Mouse (Mus musculus) liver, embryonic 11.5 days (tissue): ENCODE measurements around the gene Cep72. TPM values are rescaled to one million over a fixed set of nuclear protein-coding genes. Genes with fewer than 3 reads are reported as not detected.
"Not testable (repeated sequence)": the region's sequence is repeated elsewhere in the genome, so short reads cannot be mapped to it uniquely, and the experiment has no call there.

Experiments
- ATAC-seq: fragments of 200-750 bp; cut with Nextera tagmentation; replicated peaks from 2 replicates; pipeline ENCODE4 v1.8.0; 2017; ENCODE audit warnings: moderate number of reproducible peaks, mild to moderate bottlenecking, moderate TSS enrichment, moderate library complexity; ENCODE audit not compliant: low FRiP score
- DNase-seq: peaks from one replicate; pipeline ENCODE4 v3.0.0-alpha.2; 2017; ENCODE audit warnings: low spot score
- H3K27ac ChIP-seq: fragments of 300-500 bp; sonication (generic); 2 replicates; pipeline ENCODE4 v1.5.1; 2014; ENCODE audit warnings: mild to moderate bottlenecking, low read depth, low read length, control low read depth
- H3K27me3 ChIP-seq: fragments of 300-500 bp; sonication (generic); replicated peaks from 2 replicates; pipeline ENCODE4 v1.6.1; 2014; ENCODE audit warnings: low read length, mixed read lengths; ENCODE audit not compliant: control insufficient read depth, insufficient read depth
- H3K36me3 ChIP-seq: fragments of 300-500 bp; sonication (generic); 2 replicates; pipeline ENCODE4 v1.6.1; 2014; ENCODE audit warnings: mild to moderate bottlenecking, low read length, moderate library complexity, mixed read lengths; ENCODE audit not compliant: control insufficient read depth, insufficient read depth
- H3K4me1 ChIP-seq: fragments of 300-500 bp; sonication (generic); replicated peaks from 2 replicates; pipeline ENCODE4 v1.6.1; 2014; ENCODE audit warnings: low read length, mixed read lengths; ENCODE audit not compliant: control insufficient read depth, insufficient read depth
- H3K4me2 ChIP-seq: fragments of 300-500 bp; sonication (generic); 2 replicates; pipeline ENCODE4 v1.6.1; 2014; ENCODE audit warnings: mild to moderate bottlenecking, control low read depth, moderate library complexity
- H3K4me3 ChIP-seq: fragments of 300-500 bp; sonication (generic); 2 replicates; pipeline ENCODE4 v1.5.1; 2014; ENCODE audit warnings: low read depth, low read length, control low read depth
- H3K9ac ChIP-seq: fragments of 300-500 bp; sonication (generic); 2 replicates; pipeline ENCODE4 v1.6.1; 2014; ENCODE audit warnings: low read depth, low read length, control low read depth
- H3K9me3 ChIP-seq: fragments of 300-500 bp; sonication (generic); 2 replicates; pipeline ENCODE4 v1.6.1; 2016; ENCODE audit warnings: low read length, inconsistent platforms, mixed read lengths; ENCODE audit not compliant: control insufficient read depth
- WGBS: fragments of 180-500 bp; shearing (Covaris S2); extraction: QIAGEN DNeasy Blood & Tissue Kit; methylation state at CpG from one replicate; pipeline ENCODE4 v1.1.7; 2014; 5-methylcytosine and 5-hydroxymethylcytosine counted together
- polyA plus RNA-seq: library from polyadenylated mRNA; unstranded; fragments of >200 nt; fragmentation: Nextera tagmentation; extraction: Ambion mirVana; gene quantifications from 2 replicates; pipeline ENCODE4 v1.2.1, GENCODE M21; 2014

Gene Cep72
- polyA plus RNA-seq, 1 experiment from 2014 or later = 17.6 TPM

DNA sequence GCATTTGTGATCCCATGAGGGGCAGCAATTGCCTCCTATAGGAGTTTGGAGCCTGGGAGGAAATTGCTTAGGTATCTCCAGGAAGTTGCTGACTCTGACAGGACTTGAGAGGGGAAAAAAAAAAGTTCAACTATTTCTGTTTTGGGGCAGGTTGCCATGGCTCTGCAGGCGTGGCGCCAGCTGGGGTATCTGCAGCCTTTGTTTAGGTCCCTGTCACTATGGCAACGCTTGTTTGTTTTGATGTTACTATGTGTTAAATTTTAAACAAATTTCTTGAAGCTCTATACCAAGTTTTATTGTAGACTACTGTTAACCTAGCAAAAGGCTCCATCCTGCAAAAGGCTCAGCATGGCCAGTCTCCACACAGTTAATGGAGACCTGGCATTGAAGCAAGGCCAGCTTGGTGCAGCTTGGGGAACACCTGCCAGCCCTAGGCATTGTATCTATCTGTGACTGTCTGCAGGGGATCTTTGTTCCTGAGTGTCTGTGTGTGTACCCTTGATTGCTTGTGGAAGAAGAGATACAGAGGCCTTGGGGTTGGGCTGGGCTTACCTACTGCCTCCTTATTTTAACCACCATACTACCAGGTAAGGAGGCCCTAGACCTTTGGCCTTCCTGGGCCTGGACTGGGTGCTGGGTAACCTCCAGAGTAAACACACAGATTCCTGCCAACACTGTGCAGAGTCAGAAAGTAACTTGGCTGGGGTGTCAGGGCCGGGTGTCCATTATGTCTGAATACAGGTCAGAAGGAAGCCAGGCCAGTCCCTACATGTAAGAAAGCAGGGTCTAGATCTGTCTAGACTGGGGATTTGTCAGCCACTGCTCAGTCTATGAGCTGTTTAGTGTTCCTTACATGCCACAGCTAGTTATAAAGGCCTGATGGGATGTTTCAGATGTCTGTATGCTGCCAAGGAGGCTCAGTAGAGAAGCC, 36.7 kb downstream of the Cep72 start:
- no peaks in the 10 kb centered on the region for H3K36me3 ChIP-seq
- no peak overlapping the region for H3K9ac ChIP-seq
- H3K4me2 ChIP-seq = no peak overlapping the region
- WGBS = 71% methylated on average over 4 of the region's 4 CpGs
- DNase-seq (no peak), ATAC-seq (no peak)
- H3K27ac ChIP-seq = no peak overlapping the region
- no peaks in the 10 kb centered on the region for H3K27me3 ChIP-seq
- no peaks in the 10 kb centered on the region for H3K9me3 ChIP-seq
- no peak overlapping the region for H3K4me3 ChIP-seq
- no peaks in the 10 kb centered on the region for H3K4me1 ChIP-seq

DNA sequence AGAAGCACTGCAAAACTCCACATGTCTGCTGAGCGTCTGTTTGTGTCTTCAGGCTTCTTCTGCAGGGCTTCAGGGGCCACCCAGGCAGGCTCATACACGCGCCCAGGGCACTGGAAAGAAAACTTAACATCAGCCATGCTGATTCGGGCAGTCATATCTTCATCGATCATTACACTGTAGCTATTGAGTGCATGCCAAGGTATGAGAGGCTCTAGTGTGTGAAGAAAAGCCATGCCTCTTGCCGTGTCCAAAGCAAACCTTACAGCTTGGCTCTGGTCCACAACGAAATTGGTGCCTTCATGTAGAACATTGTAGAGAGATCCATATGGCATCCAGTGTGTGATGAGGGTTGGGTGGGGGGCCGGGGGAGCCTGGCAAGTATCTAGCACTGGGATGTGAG, 43.1 kb downstream of the Cep72 start:
- H3K4me2 ChIP-seq, H3K27ac ChIP-seq, H3K27me3 ChIP-seq, H3K4me3 ChIP-seq, H3K36me3 ChIP-seq, H3K9me3 ChIP-seq, H3K9ac ChIP-seq, ATAC-seq, DNase-seq, H3K4me1 ChIP-seq: not testable (repeated sequence)
- 86% methylated on average over 8 of the region's 8 CpGs for WGBS

DNA sequence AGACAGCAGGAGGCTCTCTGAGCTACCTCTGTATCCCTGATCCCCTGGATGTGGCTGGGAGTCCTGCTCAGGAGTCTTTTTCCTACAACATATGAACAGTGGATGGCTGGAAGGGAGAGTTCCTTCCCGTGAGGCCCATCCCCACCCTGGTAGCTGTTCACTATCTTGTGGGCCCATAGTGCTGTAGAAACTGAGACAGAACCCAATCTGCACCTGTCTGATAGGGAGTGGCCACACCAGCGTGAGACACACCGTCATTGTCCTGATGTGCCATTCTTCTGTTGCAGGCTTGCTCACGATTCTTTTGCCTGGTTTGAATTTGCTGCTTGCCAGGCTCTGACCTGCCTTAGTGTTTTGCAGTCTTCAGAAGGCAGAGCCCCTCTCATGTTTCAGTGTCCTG, 44.7 kb downstream of the Cep72 start:
- ATAC-seq (peak; percentile 69), DNase-seq (no peak)
- Histone ChIP-seq H3K9me3 (no peaks in the 10 kb centered on the region), H3K36me3 (no peaks in the 10 kb centered on the region), H3K9ac (no peak overlapping the region), H3K27me3 (peaks cover 12% of the 10 kb centered on the region), H3K4me1 (peaks cover 4% of the 10 kb centered on the region), H3K4me2 (no peak overlapping the region), H3K4me3 (no peak overlapping the region), H3K27ac (no peak overlapping the region)
- 53% methylated on average over 4 of the region's 4 CpGs for WGBS

DNA sequence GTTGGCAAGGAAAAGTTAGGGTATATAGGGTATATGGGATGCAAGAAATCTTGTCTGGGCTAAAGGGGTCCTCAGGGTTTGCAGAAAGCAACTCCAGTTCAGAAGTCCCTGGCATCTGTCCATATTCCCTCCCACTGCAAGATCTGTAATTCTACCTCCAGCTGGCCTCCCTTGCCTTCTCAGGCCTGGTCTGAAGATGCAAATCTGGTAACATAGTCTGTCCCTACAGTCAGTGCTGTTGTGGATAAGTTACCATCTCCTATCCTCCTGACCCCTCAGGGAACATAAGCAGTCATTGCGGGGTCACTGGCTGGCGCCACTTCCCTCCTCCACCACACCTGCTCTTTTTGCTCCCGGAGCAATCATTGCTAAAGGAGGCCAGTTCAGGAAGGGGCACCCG, 46.2 kb downstream of the Cep72 start:
- WGBS = 71% methylated on average over 4 of the region's 4 CpGs
- ATAC-seq = no peak

DNA sequence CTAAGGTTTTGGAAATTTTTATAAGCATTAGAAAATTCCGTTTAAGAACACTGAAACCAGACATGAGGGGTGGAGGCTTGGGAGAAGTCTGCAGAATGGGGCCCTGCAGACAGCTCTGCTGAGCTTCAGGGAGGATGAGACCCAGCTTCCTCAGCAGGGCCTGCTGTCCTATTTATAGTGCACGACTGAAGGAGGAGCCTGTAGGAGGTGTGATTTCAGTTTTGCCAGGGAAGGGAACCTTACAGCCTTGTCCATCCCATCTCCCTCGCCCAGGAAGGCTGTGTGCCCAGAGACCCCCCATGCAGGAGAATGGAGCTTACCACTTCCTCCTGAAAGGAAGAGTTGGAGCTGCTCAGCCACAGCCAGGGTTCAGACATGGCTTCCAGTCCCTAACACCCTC, 51.4 kb downstream of the Cep72 start:
- no peak overlapping the region for H3K27ac ChIP-seq
- no peaks in the 10 kb centered on the region for H3K36me3 ChIP-seq
- DNase-seq (no peak), ATAC-seq (no peak)
- 12% methylated on average over 3 of the region's 3 CpGs for WGBS
- H3K27me3 ChIP-seq = peaks cover 62% of the 10 kb centered on the region
- H3K9ac ChIP-seq = no peak overlapping the region
- no peaks in the 10 kb centered on the region for H3K9me3 ChIP-seq
- peaks cover 8% of the 10 kb centered on the region; the same call in 1 of the 2 replicates for H3K4me1 ChIP-seq
- peak overlapping the region; percentile 58 for H3K4me3 ChIP-seq
- peak overlapping the region; percentile 81 for H3K4me2 ChIP-seq

More for the DNA sequence above, 46.2 kb downstream of the Cep72 start:
- Histone ChIP-seq H3K4me2 (no peak overlapping the region), H3K9me3 (no peaks in the 10 kb centered on the region), H3K4me3 (no peak overlapping the region), H3K9ac (no peak overlapping the region), H3K27ac (no peak overlapping the region), H3K36me3 (no peaks in the 10 kb centered on the region), H3K4me1 (peaks cover 4% of the 10 kb centered on the region), H3K27me3 (peaks cover 27% of the 10 kb centered on the region)
- no peak for DNase-seq

DNA sequence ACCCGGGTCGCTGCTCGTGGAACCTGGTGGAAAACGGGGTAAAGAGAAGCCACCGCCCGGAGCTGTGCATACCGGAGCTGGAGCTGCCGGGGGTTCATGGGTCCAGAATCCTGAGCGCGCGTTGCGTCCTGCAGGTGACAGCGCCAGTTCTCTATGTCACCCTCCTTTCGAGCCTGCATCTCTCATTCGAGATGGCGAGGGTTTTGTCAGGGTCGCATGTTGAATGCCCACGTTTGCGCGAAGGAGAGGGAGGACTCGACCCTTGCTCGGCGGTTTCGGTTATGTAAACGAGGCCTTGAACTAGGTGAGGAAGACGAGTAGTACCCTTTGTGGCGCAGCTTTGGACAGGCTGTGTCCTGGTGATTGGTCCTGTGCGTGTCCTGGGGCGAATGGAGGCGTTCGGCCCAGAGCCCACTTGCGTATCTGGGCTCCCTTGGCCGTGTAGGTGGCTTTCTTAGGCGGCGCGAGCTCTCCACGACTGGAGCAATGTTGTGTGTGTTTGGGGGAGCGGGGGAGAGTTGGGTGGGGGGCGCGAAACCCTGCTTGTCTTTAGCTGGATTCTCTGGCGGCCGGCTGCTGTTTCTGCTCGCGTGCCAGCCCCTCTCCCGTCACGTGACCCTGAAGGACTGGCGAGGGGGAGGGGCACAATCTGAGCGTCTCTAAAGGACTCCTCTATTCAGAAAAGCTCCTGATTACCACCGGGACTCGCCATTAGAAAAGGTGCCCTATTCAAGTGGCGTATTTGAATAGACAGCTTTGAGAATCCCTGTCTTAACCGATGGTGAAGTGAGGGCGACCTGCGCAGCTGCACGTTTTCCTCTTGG, 52.1 kb downstream of the Cep72 start:
- H3K4me2 ChIP-seq = peak overlapping the region; percentile 81
- H3K4me1 ChIP-seq = peaks cover 8% of the 10 kb centered on the region; the same call in 1 of the 2 replicates
- WGBS = 1% methylated on average over 55 of the region's 55 CpGs
- DNase-seq = peak; percentile 43
- no peak overlapping the region for H3K27ac ChIP-seq
- peak; percentile 15 for ATAC-seq
- H3K36me3 ChIP-seq = no peaks in the 10 kb centered on the region
- H3K4me3 ChIP-seq = peak overlapping the region; percentile 58
- H3K9me3 ChIP-seq = no peaks in the 10 kb centered on the region
- H3K9ac ChIP-seq = no peak overlapping the region; the same call in 1 of the 2 replicates
- peaks cover 62% of the 10 kb centered on the region for H3K27me3 ChIP-seq

DNA sequence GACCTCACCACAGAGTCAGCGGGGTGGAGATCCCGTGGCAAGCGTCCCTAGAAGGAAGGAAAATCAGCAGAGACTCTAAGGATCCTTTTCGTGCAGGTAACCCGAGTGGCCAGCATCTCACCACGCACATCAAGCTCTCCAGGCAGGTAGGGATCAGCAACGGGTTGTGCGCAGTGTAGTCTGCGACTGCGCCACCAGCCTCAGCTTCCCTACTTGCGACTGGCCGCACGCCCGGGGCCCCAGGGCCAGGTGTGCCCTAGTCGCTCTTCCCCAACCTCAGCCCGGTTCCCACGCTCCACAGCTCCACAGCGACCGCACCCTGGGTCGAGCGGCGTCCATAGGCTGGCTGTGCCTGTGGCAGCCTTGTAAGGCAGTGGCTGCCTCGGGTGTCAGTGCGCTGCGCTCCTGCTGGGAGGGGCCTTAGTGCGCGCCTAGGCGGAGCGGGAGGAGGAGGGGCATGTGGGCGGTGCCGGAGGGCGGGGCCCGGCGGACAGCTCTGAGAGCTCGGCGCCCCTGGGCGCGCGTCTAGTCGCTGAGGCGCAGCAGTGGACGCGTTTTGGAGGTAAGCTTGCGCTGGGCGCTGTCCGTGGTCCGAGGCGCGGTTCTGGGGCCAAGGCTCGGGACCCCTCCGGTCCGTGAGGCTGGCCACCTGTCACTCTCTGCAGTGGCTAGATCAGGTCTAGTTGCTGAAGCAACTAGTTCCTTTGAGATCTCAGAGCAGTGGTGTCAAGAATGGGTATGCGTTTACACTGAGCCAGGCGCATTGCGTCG, 53.0 kb downstream of the Cep72 start, which contains the start of gene Tppp:
Gene Tppp, plus strand, starts transcription at position 460 of the 771 bp plus-strand sequence.
- Histone ChIP-seq H3K4me3 (peak within 1 kb of the TSS; percentile 58), H3K9ac (peak within 1 kb of the TSS; percentile 56), H3K27ac (no peak within 1 kb of the TSS), H3K9me3 (no peaks in the 10 kb centered on the region), H3K4me1 (peaks cover 8% of the 10 kb centered on the region; the same call in 1 of the 2 replicates), H3K27me3 (peaks cover 60% of the 10 kb centered on the region), H3K36me3 (no peaks in the 10 kb centered on the region), H3K4me2 (peak within 1 kb of the TSS; percentile 81)
- DNase-seq (peak; percentile 92), ATAC-seq (peak; percentile 97)
- WGBS = under 1% methylated on average over 54 of the region's 56 CpGs

DNA sequence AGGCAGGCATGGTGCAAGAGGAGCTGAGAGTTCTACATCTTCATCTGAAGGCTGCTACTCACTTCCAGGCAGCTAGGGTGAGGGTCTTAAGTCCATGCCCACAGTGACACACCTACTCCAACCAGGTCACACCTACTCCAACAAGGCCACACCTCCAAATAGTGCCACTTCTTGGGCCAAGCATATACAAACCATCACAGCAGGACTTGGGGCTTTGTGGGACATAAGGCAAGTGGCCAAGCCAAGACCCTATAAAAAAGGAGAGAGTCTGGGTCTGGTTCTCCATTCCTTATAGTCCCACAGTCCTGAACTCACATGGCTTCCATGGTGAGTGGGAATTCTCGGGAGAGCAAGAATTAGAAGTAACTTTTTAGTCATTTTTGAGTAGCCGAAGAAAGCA, 53.9 kb downstream of the Cep72 start:
- not testable (repeated sequence) for H3K4me1 ChIP-seq, H3K4me2 ChIP-seq, H3K9me3 ChIP-seq, H3K36me3 ChIP-seq, H3K4me3 ChIP-seq, ATAC-seq, H3K9ac ChIP-seq, H3K27ac ChIP-seq, DNase-seq
- WGBS = 71% methylated on average over 2 of the region's 2 CpGs
- peaks cover 57% of the 10 kb centered on the region for H3K27me3 ChIP-seq
